Comparison of ENCODE assay signal across 8 mouse cellular contexts in genomic region chr9:41803680-41804460, GRCm38 (mm10).
A peak's percentile ranks its signal among the peaks of the same experiment; 100 is the strongest.
DNase-seq lines count a peak whose midpoint lies in the region; ATAC-seq and TF ChIP-seq lines count a peak whose summit lies in the region.
"Had no signal": no experiment of that assay in that cellular context is flagged by ENCODE, and none has a peak within 500 bp of the region (broad histone marks: within the 10 kb centered on the region; RNA-seq: fewer than 3 reads in every experiment).

No protein-coding gene starts in this region.

- no peak for TF ChIP-seq POLR2A in limb, embryonic 14.5 days (IDR thresholded peaks at IDR 0.05; ENCODE audit: borderline replicate concordance, extremely low read depth, insufficient read depth, insufficient read length)

- no peaks in the 10 kb centered on the region for H3K9me3 ChIP-seq in neural tube, embryonic 13.5 days
- no peaks in the 10 kb centered on the region for H3K9me3 ChIP-seq in forebrain, embryonic 12.5 days
- no peaks in the 10 kb centered on the region for H3K9me3 ChIP-seq in limb, embryonic 14.5 days (ENCODE audit: control insufficient read depth, low read length)

- 67% methylated on average over 11 of the region's 11 CpGs for WGBS in neural tube, embryonic 13.5 days
- 60% methylated on average over 11 of the region's 11 CpGs for WGBS in forebrain, embryonic 12.5 days
- WGBS in limb, embryonic 14.5 days, result 69% methylated on average over 11 of the region's 11 CpGs

- no peaks in the 10 kb centered on the region for H3K36me3 ChIP-seq in neural tube, embryonic 13.5 days
- no peaks in the 10 kb centered on the region for H3K36me3 ChIP-seq in forebrain, embryonic 12.5 days (replicated peaks)
- no peaks in the 10 kb centered on the region for H3K36me3 ChIP-seq in limb, embryonic 14.5 days (ENCODE audit: control insufficient read depth, insufficient read depth, low read length)

- no peak overlapping the region for H3K9ac ChIP-seq in neural tube, embryonic 13.5 days
- H3K9ac ChIP-seq in forebrain, embryonic 12.5 days, result no peak overlapping the region
- no peak overlapping the region for H3K9ac ChIP-seq in limb, embryonic 14.5 days (ENCODE audit: low read depth, low read length, severe bottlenecking)

- H3K4me3 ChIP-seq in neural tube, embryonic 13.5 days, result no peak overlapping the region
- H3K4me3 ChIP-seq in forebrain, embryonic 12.5 days (replicated peaks), result no peak overlapping the region
- H3K4me3 ChIP-seq in limb, embryonic 14.5 days (replicated peaks; ENCODE audit: low read length), result no peak overlapping the region

- H3K4me2 ChIP-seq in neural tube, embryonic 13.5 days, result no peak overlapping the region
- no peak overlapping the region for H3K4me2 ChIP-seq in forebrain, embryonic 12.5 days
- H3K4me2 ChIP-seq in limb, embryonic 14.5 days (replicated peaks; ENCODE audit: low read depth, low read length, severe bottlenecking), result no peak overlapping the region

- H3K27ac ChIP-seq in neural tube, embryonic 13.5 days (replicated peaks), result 0 out of 2 replicates have a peak overlapping the region, but pooled peaks have one; percentile 28
- peak overlapping the region; percentile 93 for H3K27ac ChIP-seq in forebrain, embryonic 12.5 days
- peak overlapping the region; percentile 83; the same call in 1 of the 2 replicates for H3K27ac ChIP-seq in limb, embryonic 14.5 days (replicated peaks; ENCODE audit: low read depth, low read length)

- H3K4me1 ChIP-seq in neural tube, embryonic 13.5 days (replicated peaks), result peaks cover 28% of the 10 kb centered on the region
- H3K4me1 ChIP-seq in forebrain, embryonic 12.5 days, result peaks cover 28% of the 10 kb centered on the region
- peaks cover 33% of the 10 kb centered on the region for H3K4me1 ChIP-seq in limb, embryonic 14.5 days (ENCODE audit: control insufficient read depth, insufficient read depth, low read length)

- ATAC-seq in neural tube, embryonic 13.5 days (ENCODE audit: low read depth), result peak; percentile 75; the same call in 1 of the 2 replicates
- peak; percentile 61 for ATAC-seq in forebrain, embryonic 12.5 days (ENCODE audit: low FRiP score)
- no peak for ATAC-seq in limb, embryonic 14.5 days (ENCODE audit: low FRiP score, low read depth)

- no peaks in the 10 kb centered on the region for H3K27me3 ChIP-seq in neural tube, embryonic 13.5 days
- no peaks in the 10 kb centered on the region for H3K27me3 ChIP-seq in forebrain, embryonic 12.5 days
- no peaks in the 10 kb centered on the region for H3K27me3 ChIP-seq in limb, embryonic 14.5 days (ENCODE audit: control insufficient read depth, insufficient read depth, low read length)

- DNase-seq in neural tube, embryonic 10.5 days (ENCODE audit: extremely low spot score, low spot score), result no peak
- no peak for DNase-seq in limb, embryonic 14.5 days (ENCODE audit: low spot score)
- DNase-seq in ovary, postnatal 10 days (ENCODE audit: low spot score), result no peak
- no peak for DNase-seq in yolk sac, embryonic 10.5 days (ENCODE audit: low spot score)
- no peak for DNase-seq in adrenal gland, postnatal 36 days
- DNase-seq: heart, postnatal 10 days had no signal

Comparison
In these comparisons a context has a peak if more than half of its experiments do, and no peak if none do; other contexts are left out.
1. H3K27ac ChIP-seq: peak in every context shown above with its lines; median percentile 93 in forebrain, embryonic 12.5 days; 83 in limb, embryonic 14.5 days; 28 in neural tube, embryonic 13.5 days.